9 mouse cellular contexts compared by ENCODE assay signal in genomic region chr13:55473076-55473831, GRCm38 (mm10). TPM values are rescaled to one million over a fixed set of nuclear protein-coding genes. Genes with fewer than 3 reads are reported as not detected.
A peak's percentile ranks its signal among the peaks of the same experiment; 100 is the strongest.
DNase-seq lines count a peak whose midpoint lies in the region; TF ChIP-seq lines count a peak whose summit lies in the region.
"Had no signal": no experiment of that assay in that cellular context is flagged by ENCODE, and none has a peak within 500 bp of the region (broad histone marks: within the 10 kb centered on the region; RNA-seq: fewer than 3 reads in every experiment).

No protein-coding gene starts in this region.

- no peak overlapping the region for H3K27ac ChIP-seq in cerebellum, adult 2 months (ENCODE audit: insufficient read depth, low read length)
- no peak overlapping the region; the same call in 1 of the 2 replicates for H3K27ac ChIP-seq in testis, adult 2 months (ENCODE audit: control insufficient read depth, insufficient read depth, low read depth, low read length)

- TF ChIP-seq POLR2A in cerebellum, adult 2 months (IDR thresholded peaks at IDR 0.05; ENCODE audit: borderline replicate concordance, insufficient read depth, low read length): no peak
- no peak for TF ChIP-seq POLR2A in testis, adult 2 months (IDR thresholded peaks at IDR 0.05; ENCODE audit: control insufficient read depth, low read depth, low read length)

- TF ChIP-seq CTCF in cerebellum, adult 2 months (IDR thresholded peaks at IDR 0.05; ENCODE audit: borderline replicate concordance, insufficient read depth, low read depth, low read length): no peak
- no peak for TF ChIP-seq CTCF in testis, adult 2 months (IDR thresholded peaks at IDR 0.05; ENCODE audit: control insufficient read depth, insufficient read depth, insufficient replicate concordance, low read depth, low read length)

- no peaks in the 10 kb centered on the region for H3K36me3 ChIP-seq in testis, adult 2 months (ENCODE audit: control insufficient read depth, insufficient read depth, low read length)

- peak overlapping the region; percentile 10 for H3K4me3 ChIP-seq in cerebellum, adult 2 months (replicated peaks; ENCODE audit: insufficient read depth, low read depth, low read length)
- H3K4me3 ChIP-seq in testis, adult 2 months (ENCODE audit: control insufficient read depth, low read depth, low read length): peak overlapping the region; percentile 82

- peaks cover 16% of the 10 kb centered on the region for H3K4me1 ChIP-seq in cerebellum, adult 2 months (ENCODE audit: control insufficient read depth, insufficient read depth, low read length)
- H3K4me1 ChIP-seq in testis, adult 2 months (ENCODE audit: control insufficient read depth, insufficient read depth, low read length): peaks cover 53% of the 10 kb centered on the region

- DNase-seq in cerebellum, adult 2 months: peak; percentile 32 to 35
- DNase-seq in cerebellum, adult 8-10 months: no peak
- DNase-seq in testis, postnatal 14 days (ENCODE audit: low spot score): no peak
- DNase-seq in induced T-regulatory cell, adult 2 months (ENCODE audit: low read depth): peak; percentile 57
- DNase-seq in neural tube, embryonic 10.5 days (ENCODE audit: extremely low spot score, low spot score): peak; percentile 54
- no peak for DNase-seq in urinary bladder, adult 2 months (ENCODE audit: low spot score)
- no peak for DNase-seq in layer of hippocampus, postnatal 25 days (ENCODE audit: extremely low spot score in 1 of 2, low spot score in 1 of 2)

- no peaks in the 10 kb centered on the region for H3K27me3 ChIP-seq in cerebellum, adult 2 months (ENCODE audit: control insufficient read depth, insufficient read depth, low read length)
- H3K27me3 ChIP-seq in testis, adult 2 months (ENCODE audit: control insufficient read depth, insufficient read depth, low read length): no peaks in the 10 kb centered on the region

- 41% methylated on average over 18 of the region's 18 CpGs for WGBS in cerebellum, adult 2 months

RNA-seq across cellular contexts. Expression of gene Prr7, which starts 9.2 kb away (rescaled TPM):
- polyA plus RNA-seq in cerebellum, adult 2 months (2012; rRNA removed): 10.7 and 13.0 TPM in 2 replicates
- polyA plus RNA-seq in testis, adult 2 months (2012; rRNA removed): 20.3 and 24.9 TPM in 2 replicates
- 3.5 and 3.8 TPM in 2 replicates for polyA plus RNA-seq in urinary bladder, adult 2 months (2012; rRNA removed)
- 10 to 100 TPM; 96.9 to 97.3 TPM for total RNA-seq in layer of hippocampus, postnatal 25 days (2021)

RNA-seq across cellular contexts. Expression of gene Dbn1, which starts 14.7 kb away (rescaled TPM):
- 97.4 and 108 TPM in 2 replicates for polyA plus RNA-seq in cerebellum, adult 2 months (2012; rRNA removed)
- polyA plus RNA-seq in testis, adult 2 months (2012; rRNA removed): 89.3 and 101 TPM in 2 replicates
- polyA plus RNA-seq in urinary bladder, adult 2 months (2012; rRNA removed): 43.0 and 45.3 TPM in 2 replicates
- total RNA-seq in layer of hippocampus, postnatal 25 days (2021): 100 to 1,000 TPM; 356 to 398 TPM

RNA-seq across cellular contexts. Expression of gene Grk6, which starts 28.4 kb away (rescaled TPM):
- polyA plus RNA-seq in cerebellum, adult 2 months (2012; rRNA removed): 52.7 and 53.9 TPM in 2 replicates
- 7.8 and 8.4 TPM in 2 replicates for polyA plus RNA-seq in testis, adult 2 months (2012; rRNA removed)
- 37.4 and 42.4 TPM in 2 replicates for polyA plus RNA-seq in urinary bladder, adult 2 months (2012; rRNA removed)
- total RNA-seq in layer of hippocampus, postnatal 25 days (2021): 10 to 100 TPM; 66.7 to 74.7 TPM

RNA-seq across cellular contexts. Expression of gene Pdlim7, which starts 40.2 kb away (rescaled TPM):
- polyA plus RNA-seq in cerebellum, adult 2 months (2012; rRNA removed): 66.8 and 67.2 TPM in 2 replicates
- polyA plus RNA-seq in testis, adult 2 months (2012; rRNA removed): 7.6 and 14.5 TPM in 2 replicates
- 382 and 383 TPM in 2 replicates for polyA plus RNA-seq in urinary bladder, adult 2 months (2012; rRNA removed)
- total RNA-seq in layer of hippocampus, postnatal 25 days (2021): 10 to 100 TPM; 86.6 to 97.7 TPM

RNA-seq across cellular contexts. Expression of gene F12, which starts 46.7 kb away (rescaled TPM):
- 0.05 and 0.11 TPM in 2 replicates for polyA plus RNA-seq in cerebellum, adult 2 months (2012; rRNA removed)
- 3.0 and 3.4 TPM in 2 replicates for polyA plus RNA-seq in testis, adult 2 months (2012; rRNA removed)
- polyA plus RNA-seq in urinary bladder, adult 2 months (2012; rRNA removed): 0.06 and 0.07 TPM in 2 replicates
- under 1 TPM; 0.35 to 0.47 TPM for total RNA-seq in layer of hippocampus, postnatal 25 days (2021)
- total RNA-seq: hematopoietic stem cell, adult 5-6 weeks had no signal

Comparison
In these comparisons a context has a peak if more than half of its experiments do, and no peak if none do; other contexts are left out.
1. DNase-seq: peak in cerebellum, adult 2 months (2 of 2), induced T-regulatory cell, adult 2 months (single experiment) and neural tube, embryonic 10.5 days (single experiment); none in cerebellum, adult 8-10 months (single experiment), testis, postnatal 14 days (single experiment), urinary bladder, adult 2 months (single experiment) and layer of hippocampus, postnatal 25 days (0 of 2).